Mouse (Mus musculus) brain, embryonic 14.5 days (tissue): ENCODE results near the gene Ofd1.

ENCODE experiments used
- CTCF ChIP-seq: fragments of 200-500 bp; IDR thresholded peaks from 2 replicates; pipeline ENCODE4 v1.5.1; 2012; ENCODE audit warnings: inconsistent platforms, mild to moderate bottlenecking, moderate library complexity, borderline replicate concordance; ENCODE audit not compliant: insufficient read depth, insufficient read length; ENCODE audit errors: extremely low read depth
- POLR2A ChIP-seq: fragments of 200-500 bp; IDR thresholded peaks from 2 replicates; pipeline ENCODE4 v1.6.1; 2012; ENCODE audit warnings: mild to moderate bottlenecking, inconsistent platforms, borderline replicate concordance; ENCODE audit not compliant: poor library complexity, insufficient read depth, insufficient read length, severe bottlenecking; ENCODE audit errors: extremely low read depth

DNA sequence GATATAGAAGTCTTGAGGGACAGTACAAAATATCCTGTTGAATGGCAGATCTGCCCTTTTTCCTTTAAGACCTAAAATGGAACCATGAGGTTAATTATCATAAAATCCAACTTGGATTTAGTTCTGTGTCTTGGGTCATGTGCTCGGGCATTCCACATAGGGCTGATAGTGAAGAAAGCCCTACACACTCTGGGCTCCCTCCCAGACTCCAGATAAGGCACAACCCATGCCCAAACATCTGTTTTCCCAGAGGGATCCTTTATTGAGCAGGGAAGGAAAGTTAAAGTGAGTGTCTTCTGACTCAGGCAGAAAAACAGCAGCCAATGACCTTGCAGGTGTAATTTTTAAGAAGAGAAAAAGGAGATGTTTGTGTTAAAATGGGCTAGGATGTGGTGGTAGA lies 85.6 kb downstream of the Ofd1 start:
- TF ChIP-seq POLR2A = no peak
- TF ChIP-seq CTCF = no peak
